Mouse (Mus musculus) liver, embryonic 15.5 days (tissue): ENCODE measurements around the gene Lipa. TPM values are rescaled to one million over a fixed set of nuclear protein-coding genes. Genes with fewer than 3 reads are reported as not detected.

ENCODE experiments used
- ATAC-seq: fragments of 200-750 bp; cut with Nextera tagmentation; 2 replicates; pipeline ENCODE4 v1.8.0; 2017; ENCODE audit warnings: moderate number of reproducible peaks, mild to moderate bottlenecking, moderate library complexity; ENCODE audit not compliant: insufficient read depth
- H3K27ac ChIP-seq: fragments of 300-500 bp; sonication (generic); replicated peaks from 2 replicates; pipeline ENCODE4 v1.5.1; 2015; ENCODE audit warnings: mild to moderate bottlenecking, inconsistent platforms
- H3K27me3 ChIP-seq: fragments of 300-500 bp; sonication (generic); 2 replicates; pipeline ENCODE4 v1.6.1; 2015; ENCODE audit warnings: mild to moderate bottlenecking, inconsistent platforms
- H3K36me3 ChIP-seq: fragments of 300-500 bp; sonication (generic); replicated peaks from 2 replicates; pipeline ENCODE4 v1.6.1; 2015; ENCODE audit warnings: moderate library complexity, mild to moderate bottlenecking, inconsistent platforms
- H3K4me1 ChIP-seq: fragments of 300-500 bp; sonication (generic); replicated peaks from 2 replicates; pipeline ENCODE4 v1.6.1; 2015; ENCODE audit warnings: inconsistent platforms
- H3K4me2 ChIP-seq: fragments of 300-500 bp; sonication (generic); 2 replicates; pipeline ENCODE4 v1.6.1; 2015; ENCODE audit warnings: moderate library complexity, mild to moderate bottlenecking, inconsistent platforms
- H3K4me3 ChIP-seq: fragments of 300-500 bp; sonication (generic); replicated peaks from 2 replicates; pipeline ENCODE4 v1.5.1; 2015; ENCODE audit warnings: mild to moderate bottlenecking, inconsistent platforms
- H3K9ac ChIP-seq: fragments of 300-500 bp; sonication (generic); 2 replicates; pipeline ENCODE4 v1.6.1; 2015; ENCODE audit warnings: moderate library complexity, mild to moderate bottlenecking, inconsistent platforms
- H3K9me3 ChIP-seq: fragments of 300-500 bp; sonication (generic); replicated peaks from 2 replicates; pipeline ENCODE4 v1.6.1; 2016; ENCODE audit warnings: inconsistent platforms
- WGBS: fragments of 180-500 bp; shearing (Covaris S2); methylation state at CpG from one replicate; pipeline ENCODE4 v1.1.7; 2015; ENCODE audit warnings: mixed read lengths; ENCODE audit not compliant: insufficient replicate concordance; 5-methylcytosine and 5-hydroxymethylcytosine counted together
- polyA plus RNA-seq: library from polyadenylated mRNA; unstranded; fragments of >200 nt; fragmentation: Nextera tagmentation; extraction: Ambion mirVana; gene quantifications from 2 replicates; pipeline ENCODE4 v1.2.1, GENCODE M21; 2015

Lipa gene
- polyA plus RNA-seq: 49.1 and 49.8 TPM in 2 replicates

GRCm38 (mm10) chr19:34526941-34527682 is at the start of gene Lipa:
Lipa (minus strand) TSS chr19:34527474.
- Histone ChIP-seq H3K27me3 (no peaks in the 10 kb centered on the region), H3K4me2 (peak within 1 kb of the TSS; percentile 91), H3K36me3 (0 out of 2 replicates have a peak, but pooled peaks cover 4% of the 10 kb centered on the region), H3K4me1 (peaks cover 16% of the 10 kb centered on the region), H3K27ac (peak within 1 kb of the TSS; percentile 60), H3K4me3 (peak within 1 kb of the TSS; percentile 67), H3K9ac (peak within 1 kb of the TSS; percentile 59), H3K9me3 (no peaks in the 10 kb centered on the region)
- WGBS: under 1% methylated on average over 29 of the region's 29 CpGs
- peak; percentile 100 for ATAC-seq

- Histone ChIP-seq H3K27ac (no peak overlapping the region), H3K4me3 (no peak overlapping the region), H3K9ac (no peak overlapping the region), H3K4me2 (no peak overlapping the region), H3K9me3 (no peaks in the 10 kb centered on the region), H3K36me3 (no peaks in the 10 kb centered on the region), H3K4me1 (no peaks in the 10 kb centered on the region), H3K27me3 (no peaks in the 10 kb centered on the region)
- no peak for ATAC-seq
- WGBS: 75% methylated on average over 5 of the region's 5 CpGs
Measured at GRCm38 (mm10) chr19:34573650-34574049, 46.4 kb upstream of the Lipa start.

- Histone ChIP-seq H3K9me3 (no peaks in the 10 kb centered on the region), H3K27me3 (no peaks in the 10 kb centered on the region), H3K4me3 (no peak overlapping the region), H3K9ac (no peak overlapping the region), H3K27ac (no peak overlapping the region), H3K36me3 (no peaks in the 10 kb centered on the region), H3K4me2 (no peak overlapping the region), H3K4me1 (no peaks in the 10 kb centered on the region)
- 63% methylated on average over 1 of the region's 1 CpGs for WGBS
- ATAC-seq: no peak
Measured at GRCm38 (mm10) chr19:34571080-34571479, 43.8 kb upstream of the Lipa start.

- H3K4me2 ChIP-seq: no peak overlapping the region
Measured at GRCm38 (mm10) chr19:34569896-34570476, 42.7 kb upstream of the Lipa start.

GRCm38 (mm10) chr19:34568988-34569895 is 42.0 kb upstream of the Lipa start:
- Histone ChIP-seq H3K36me3 (no peaks in the 10 kb centered on the region), H3K9ac (no peak overlapping the region), H3K27me3 (no peaks in the 10 kb centered on the region), H3K4me1 (no peaks in the 10 kb centered on the region), H3K4me2 (no peak overlapping the region), H3K27ac (no peak overlapping the region), H3K9me3 (no peaks in the 10 kb centered on the region), H3K4me3 (no peak overlapping the region)
- WGBS: 62% methylated on average over 7 of the region's 7 CpGs
- ATAC-seq: no peak

More at GRCm38 (mm10) chr19:34569896-34570476, 42.7 kb upstream of the Lipa start:
- Histone ChIP-seq H3K27ac (no peak overlapping the region), H3K4me3 (no peak overlapping the region), H3K27me3 (no peaks in the 10 kb centered on the region), H3K4me1 (no peaks in the 10 kb centered on the region), H3K9me3 (no peaks in the 10 kb centered on the region), H3K36me3 (no peaks in the 10 kb centered on the region), H3K9ac (no peak overlapping the region)
- WGBS: 51% methylated on average over 4 of the region's 4 CpGs
- ATAC-seq: no peak

GRCm38 (mm10) chr19:34566178-34566784 is 39.0 kb upstream of the Lipa start:
- H3K36me3 ChIP-seq: no peaks in the 10 kb centered on the region
- H3K9ac ChIP-seq: no peak overlapping the region
- H3K4me1 ChIP-seq: 0 out of 2 replicates have a peak, but pooled peaks cover 3% of the 10 kb centered on the region
- H3K27me3 ChIP-seq: no peaks in the 10 kb centered on the region
- no peak for ATAC-seq
- no peak overlapping the region for H3K4me3 ChIP-seq
- 65% methylated on average over 1 of the region's 1 CpGs for WGBS
- H3K4me2 ChIP-seq: no peak overlapping the region
- no peaks in the 10 kb centered on the region for H3K9me3 ChIP-seq
- no peak overlapping the region for H3K27ac ChIP-seq

GRCm38 (mm10) chr19:34562556-34562955 is 35.3 kb upstream of the Lipa start:
- Histone ChIP-seq H3K9ac (no peak overlapping the region), H3K36me3 (no peaks in the 10 kb centered on the region), H3K27ac (no peak overlapping the region), H3K4me1 (0 out of 2 replicates have a peak, but pooled peaks cover 3% of the 10 kb centered on the region), H3K4me3 (no peak overlapping the region), H3K27me3 (no peaks in the 10 kb centered on the region), H3K4me2 (no peak overlapping the region), H3K9me3 (no peaks in the 10 kb centered on the region)
- no peak for ATAC-seq

- no peak for ATAC-seq
- Histone ChIP-seq H3K4me1 (no peaks in the 10 kb centered on the region; the same call in 1 of the 2 replicates), H3K4me3 (no peak overlapping the region), H3K9ac (no peak overlapping the region), H3K9me3 (no peaks in the 10 kb centered on the region), H3K4me2 (no peak overlapping the region), H3K36me3 (no peaks in the 10 kb centered on the region), H3K27me3 (no peaks in the 10 kb centered on the region), H3K27ac (no peak overlapping the region)
- WGBS: 57% methylated on average over 3 of the region's 3 CpGs
Measured at GRCm38 (mm10) chr19:34556621-34557020, 29.3 kb upstream of the Lipa start.

- no peak for ATAC-seq
- no peaks in the 10 kb centered on the region for H3K27me3 ChIP-seq
- H3K9ac ChIP-seq: no peak overlapping the region
- no peak overlapping the region for H3K4me2 ChIP-seq
- H3K27ac ChIP-seq: no peak overlapping the region
- H3K9me3 ChIP-seq: no peaks in the 10 kb centered on the region
- no peaks in the 10 kb centered on the region for H3K36me3 ChIP-seq
- H3K4me3 ChIP-seq: no peak overlapping the region
- H3K4me1 ChIP-seq: peaks cover 16% of the 10 kb centered on the region
Measured at GRCm38 (mm10) chr19:34554061-34554460, 26.8 kb upstream of the Lipa start.

- Histone ChIP-seq H3K4me2 (no peak overlapping the region), H3K27ac (no peak overlapping the region), H3K9me3 (no peaks in the 10 kb centered on the region)
Measured at GRCm38 (mm10) chr19:34553522-34553921, 26.2 kb upstream of the Lipa start.

GRCm38 (mm10) chr19:34553021-34553420 is 25.7 kb upstream of the Lipa start:
- Histone ChIP-seq H3K9ac (no peak overlapping the region), H3K27ac (no peak overlapping the region), H3K4me2 (no peak overlapping the region), H3K27me3 (no peaks in the 10 kb centered on the region), H3K36me3 (no peaks in the 10 kb centered on the region), H3K4me1 (peaks cover 16% of the 10 kb centered on the region), H3K9me3 (no peaks in the 10 kb centered on the region), H3K4me3 (no peak overlapping the region)
- no peak for ATAC-seq
- WGBS: 57% methylated on average over 6 of the region's 6 CpGs

More at GRCm38 (mm10) chr19:34553522-34553921, 26.2 kb upstream of the Lipa start:
- Histone ChIP-seq H3K36me3 (no peaks in the 10 kb centered on the region), H3K4me3 (no peak overlapping the region), H3K9ac (no peak overlapping the region), H3K4me1 (peaks cover 16% of the 10 kb centered on the region), H3K27me3 (no peaks in the 10 kb centered on the region)
- 67% methylated on average over 3 of the region's 3 CpGs for WGBS
- no peak for ATAC-seq
